Comparison of ENCODE assay signal across 8 mouse cellular contexts in the genomic region with DNA sequence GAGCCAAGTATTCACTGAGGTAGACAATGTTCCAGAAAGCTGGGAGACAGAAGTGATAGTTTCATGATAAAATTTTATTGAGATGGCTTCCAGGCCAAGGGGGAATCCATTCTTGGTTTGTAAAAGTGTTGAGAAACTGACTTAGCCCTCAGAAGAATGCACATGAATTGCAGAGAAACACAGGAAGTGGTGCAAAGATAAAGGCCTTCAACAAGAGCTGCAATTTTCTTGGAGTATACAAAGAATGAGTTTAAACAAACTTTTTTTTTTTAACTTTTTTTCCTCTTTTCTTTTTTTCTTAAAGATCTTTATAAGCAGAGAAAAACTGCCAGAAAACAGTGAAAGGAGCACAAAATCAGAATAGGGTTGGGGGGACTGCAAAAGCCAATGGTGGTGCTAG. TPM values are rescaled to one million over a fixed set of nuclear protein-coding genes. Genes with fewer than 3 reads are reported as not detected.
DNase-seq lines count a peak whose midpoint lies in the region; ATAC-seq and TF ChIP-seq lines count a peak whose summit lies in the region.
"Had no signal": no experiment of that assay in that cellular context is flagged by ENCODE, and none has a peak within 500 bp of the region (broad histone marks: within the 10 kb centered on the region; RNA-seq: fewer than 3 reads in every experiment).

No protein-coding gene starts in this region.

- peaks cover 4% of the 10 kb centered on the region; the same call in 1 of the 2 replicates for H3K4me1 ChIP-seq in neural tube, embryonic 11.5 days (ENCODE audit: control insufficient read depth, insufficient read depth, low read length)
- H3K4me1 ChIP-seq in forebrain, embryonic 12.5 days: peaks cover 9% of the 10 kb centered on the region
- H3K4me1 ChIP-seq in liver, embryonic 11.5 days (replicated peaks; ENCODE audit: control insufficient read depth, insufficient read depth, low read length): no peaks in the 10 kb centered on the region; the same call in 1 of the 2 replicates
- no peaks in the 10 kb centered on the region for H3K4me1 ChIP-seq in cerebellum, adult 2 months (ENCODE audit: control insufficient read depth, insufficient read depth, low read length)

- peak overlapping the region; percentile 55 for H3K4me2 ChIP-seq in neural tube, embryonic 11.5 days (ENCODE audit: low read depth)
- H3K4me2 ChIP-seq in forebrain, embryonic 12.5 days: peak overlapping the region; percentile 65
- H3K4me2 ChIP-seq in liver, embryonic 11.5 days: peak overlapping the region; percentile 81

- H3K4me3 ChIP-seq in neural tube, embryonic 11.5 days (ENCODE audit: low read depth, low read length): peak overlapping the region; percentile 78; the same call in 1 of the 2 replicates
- H3K4me3 ChIP-seq in forebrain, embryonic 12.5 days (replicated peaks): peak overlapping the region; percentile 73
- H3K4me3 ChIP-seq in liver, embryonic 11.5 days (ENCODE audit: low read depth, low read length): peak overlapping the region; percentile 79
- H3K4me3 ChIP-seq in cerebellum, adult 2 months (replicated peaks; ENCODE audit: insufficient read depth, low read depth, low read length): no peak overlapping the region

- no peak for DNase-seq in neural tube, embryonic 11.5 days (ENCODE audit: low spot score)
- no peak for DNase-seq in neural tube, embryonic 10.5 days (ENCODE audit: extremely low spot score, low spot score)
- no peak for DNase-seq in liver, embryonic 11.5 days (ENCODE audit: low spot score)
- no peak for DNase-seq in cerebellum, adult 2 months
- no peak for DNase-seq in spleen, postnatal 10 days (ENCODE audit: low spot score in 2 of 2)
- DNase-seq in gastrocnemius, postnatal 10 days: no peak
- DNase-seq: lung, adult 18-20 months had no signal

- H3K27ac ChIP-seq in neural tube, embryonic 11.5 days (ENCODE audit: low read depth, low read length): no peak overlapping the region
- no peak overlapping the region for H3K27ac ChIP-seq in forebrain, embryonic 12.5 days
- H3K27ac ChIP-seq in liver, embryonic 11.5 days (ENCODE audit: low read depth, low read length): no peak overlapping the region
- no peak overlapping the region for H3K27ac ChIP-seq in cerebellum, adult 2 months (ENCODE audit: insufficient read depth, low read length)

- H3K9ac ChIP-seq in neural tube, embryonic 11.5 days (ENCODE audit: low read length): no peak overlapping the region
- peak overlapping the region; percentile 80; the same call in 1 of the 2 replicates for H3K9ac ChIP-seq in forebrain, embryonic 12.5 days
- peak overlapping the region; percentile 93 for H3K9ac ChIP-seq in liver, embryonic 11.5 days (ENCODE audit: low read depth, low read length)

- no peak for TF ChIP-seq POLR2A in cerebellum, adult 2 months (IDR thresholded peaks at IDR 0.05; ENCODE audit: borderline replicate concordance, insufficient read depth, low read length)

- no peak for TF ChIP-seq CTCF in cerebellum, adult 2 months (IDR thresholded peaks at IDR 0.05; ENCODE audit: borderline replicate concordance, insufficient read depth, low read depth, low read length)

- ATAC-seq in neural tube, embryonic 11.5 days (ENCODE audit: insufficient read depth, low FRiP score, low TSS enrichment): no peak
- no peak for ATAC-seq in forebrain, embryonic 12.5 days (ENCODE audit: low FRiP score)
- ATAC-seq in liver, embryonic 11.5 days (replicated peaks; ENCODE audit: low FRiP score): no peak

- no peaks in the 10 kb centered on the region for H3K36me3 ChIP-seq in neural tube, embryonic 11.5 days (ENCODE audit: control insufficient read depth, insufficient read depth, low read length)
- no peaks in the 10 kb centered on the region for H3K36me3 ChIP-seq in forebrain, embryonic 12.5 days (replicated peaks)
- H3K36me3 ChIP-seq in liver, embryonic 11.5 days (ENCODE audit: control insufficient read depth, insufficient read depth, low read length): no peaks in the 10 kb centered on the region

- no peaks in the 10 kb centered on the region for H3K27me3 ChIP-seq in neural tube, embryonic 11.5 days (ENCODE audit: control insufficient read depth, insufficient read depth, low read length)
- H3K27me3 ChIP-seq in forebrain, embryonic 12.5 days: no peaks in the 10 kb centered on the region
- H3K27me3 ChIP-seq in liver, embryonic 11.5 days (replicated peaks; ENCODE audit: control insufficient read depth, insufficient read depth, low read length): no peaks in the 10 kb centered on the region
- H3K27me3 ChIP-seq in cerebellum, adult 2 months (ENCODE audit: control insufficient read depth, insufficient read depth, low read length): no peaks in the 10 kb centered on the region

- H3K9me3 ChIP-seq in neural tube, embryonic 11.5 days (ENCODE audit: control insufficient read depth, low read length): no peaks in the 10 kb centered on the region
- H3K9me3 ChIP-seq in forebrain, embryonic 12.5 days: no peaks in the 10 kb centered on the region
- H3K9me3 ChIP-seq in liver, embryonic 11.5 days (ENCODE audit: control insufficient read depth, low read length): no peaks in the 10 kb centered on the region

RNA-seq across cellular contexts. Expression of a gene that starts 23.0 kb away (rescaled TPM):
- polyA plus RNA-seq in neural tube, embryonic 11.5 days (2014; fragmentation: Nextera tagmentation; extraction: Ambion mirVana): 0.27 and 0.32 TPM in 2 replicates
- polyA plus RNA-seq in forebrain, embryonic 12.5 days (2016; fragmentation: Nextera tagmentation; extraction: Ambion mirVana): 0.10 TPM in 1 of 2 replicates, not detected in the other
- polyA plus RNA-seq in liver, embryonic 11.5 days (2014; fragmentation: Nextera tagmentation; extraction: Ambion mirVana): not detected in 2 replicates
- 29.4 and 30.6 TPM in 2 replicates for polyA plus RNA-seq in cerebellum, adult 2 months (2012; rRNA removed)
- not detected for total RNA-seq in gastrocnemius, postnatal 10 days (2021)

RNA-seq across cellular contexts. Expression of a gene that starts 33.3 kb away (rescaled TPM):
- polyA plus RNA-seq in neural tube, embryonic 11.5 days (2014; fragmentation: Nextera tagmentation; extraction: Ambion mirVana): 29.2 and 29.7 TPM in 2 replicates
- polyA plus RNA-seq in forebrain, embryonic 12.5 days (2016; fragmentation: Nextera tagmentation; extraction: Ambion mirVana): 35.8 and 36.6 TPM in 2 replicates
- 19.5 and 21.4 TPM in 2 replicates for polyA plus RNA-seq in liver, embryonic 11.5 days (2014; fragmentation: Nextera tagmentation; extraction: Ambion mirVana)
- 15.1 and 16.2 TPM in 2 replicates for polyA plus RNA-seq in cerebellum, adult 2 months (2012; rRNA removed)
- total RNA-seq in gastrocnemius, postnatal 10 days (2021): 10 to 100 TPM in 1 of 2 experiments, 1 to 10 TPM in 1; 8.9 to 10.2 TPM

Comparison
In these comparisons a context has a peak if more than half of its experiments do, and no peak if none do; other contexts are left out.
1. RNA of a gene that starts 23.0 kb away (polyA plus RNA-seq): 29.4 to 30.6 TPM in cerebellum, adult 2 months; 0.27 to 0.32 TPM in neural tube, embryonic 11.5 days, 0.10 TPM in forebrain, embryonic 12.5 days and not detected in liver, embryonic 11.5 days; every median in the first group is over 10 times any median in the second.
2. Peak in every context shown above with its lines, with median percentiles within 50 percentile points of each other: H3K4me2 ChIP-seq.